Comparison of ENCODE assay signal across 8 mouse cellular contexts in the genomic region with DNA sequence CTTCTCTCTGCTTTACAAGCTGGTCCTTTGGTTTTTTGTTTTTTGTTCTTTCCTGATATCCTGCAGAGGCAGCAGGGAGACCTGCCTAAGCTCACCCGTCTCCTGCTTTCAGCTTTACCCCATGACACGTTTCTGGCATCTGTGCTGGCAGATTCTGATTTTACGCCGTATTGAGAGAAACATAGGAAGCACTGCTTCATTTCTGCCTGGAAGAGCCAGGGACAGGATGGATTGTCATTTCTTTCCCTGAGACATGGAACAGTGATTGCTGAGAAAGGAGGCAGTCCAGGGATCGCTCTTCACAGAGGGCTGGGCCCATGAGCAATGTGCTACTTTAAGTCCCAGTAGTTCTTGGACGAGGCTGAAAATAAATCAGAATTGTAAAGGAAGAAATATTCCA.
DNase-seq lines count a peak whose midpoint lies in the region; ATAC-seq and TF ChIP-seq lines count a peak whose summit lies in the region.

No protein-coding gene starts in this region.

- TF ChIP-seq POLR2A in heart, adult 2 months (IDR thresholded peaks at IDR 0.05; ENCODE audit: insufficient read depth, low read depth, low read length) = no peak
- TF ChIP-seq POLR2A in olfactory bulb, adult 2 months (IDR thresholded peaks at IDR 0.05; ENCODE audit: insufficient read depth, low read depth, low read length) = no peak

- no peak overlapping the region for H3K9ac ChIP-seq in heart, adult 2 months (ENCODE audit: low read depth, low read length)
- no peak overlapping the region for H3K9ac ChIP-seq in lung, embryonic 14.5 days
- no peak overlapping the region for H3K9ac ChIP-seq in hindbrain, postnatal 0 days (replicated peaks; ENCODE audit: low read length)

- no peak overlapping the region for H3K27ac ChIP-seq in heart, adult 2 months
- no peak overlapping the region for H3K27ac ChIP-seq in lung, embryonic 14.5 days (ENCODE audit: low read depth)
- peak overlapping the region; percentile 23 for H3K27ac ChIP-seq in hindbrain, postnatal 0 days
- peak overlapping the region; percentile 39; the same call in 1 of the 2 replicates for H3K27ac ChIP-seq in olfactory bulb, adult 2 months (ENCODE audit: insufficient read depth, low read depth, low read length)

- no peaks in the 10 kb centered on the region for H3K36me3 ChIP-seq in heart, adult 2 months (ENCODE audit: control insufficient read depth, insufficient read depth, low read length)
- H3K36me3 ChIP-seq in lung, embryonic 14.5 days (ENCODE audit: insufficient read depth) = no peaks in the 10 kb centered on the region
- no peaks in the 10 kb centered on the region for H3K36me3 ChIP-seq in hindbrain, postnatal 0 days (ENCODE audit: insufficient read depth, low read length)

- intact Hi-C loops in heart, adult 2 months (cut with DNase I) = no loop called here

- TF ChIP-seq CTCF in heart, adult 2 months (IDR thresholded peaks at IDR 0.05) = no peak
- no peak for TF ChIP-seq CTCF in lung, embryonic 14.5 days (IDR thresholded peaks at IDR 0.05; ENCODE audit: low read depth)
- peak; percentile 17; the same call in 1 of the 2 replicates for TF ChIP-seq CTCF in hindbrain, postnatal 0 days (IDR thresholded peaks at IDR 0.05; ENCODE audit: low read depth)
- no peak for TF ChIP-seq CTCF in olfactory bulb, adult 2 months (IDR thresholded peaks at IDR 0.05; ENCODE audit: insufficient read depth, low read depth, low read length)

- no peaks in the 10 kb centered on the region for H3K27me3 ChIP-seq in heart, adult 2 months (ENCODE audit: control insufficient read depth, insufficient read depth, low read length)
- H3K27me3 ChIP-seq in lung, embryonic 14.5 days (ENCODE audit: insufficient read depth, low read length) = no peaks in the 10 kb centered on the region
- no peaks in the 10 kb centered on the region for H3K27me3 ChIP-seq in hindbrain, postnatal 0 days (ENCODE audit: insufficient read depth, low read length)

- no peaks in the 10 kb centered on the region for H3K4me1 ChIP-seq in heart, adult 2 months (ENCODE audit: control insufficient read depth, insufficient read depth, low read length)
- H3K4me1 ChIP-seq in lung, embryonic 14.5 days (ENCODE audit: insufficient read depth) = no peaks in the 10 kb centered on the region
- no peaks in the 10 kb centered on the region; the same call in 1 of the 2 replicates for H3K4me1 ChIP-seq in hindbrain, postnatal 0 days (ENCODE audit: insufficient read depth, low read length)
- H3K4me1 ChIP-seq in olfactory bulb, adult 2 months (ENCODE audit: control insufficient read depth, insufficient read depth, low read length) = peaks cover 5% of the 10 kb centered on the region; the same call in 1 of the 2 replicates

- no peak for TF ChIP-seq EP300 in heart, adult 2 months (IDR thresholded peaks at IDR 0.05; ENCODE audit: insufficient read depth, low read depth, low read length)

- no peak overlapping the region for H3K4me3 ChIP-seq in heart, adult 2 months
- H3K4me3 ChIP-seq in lung, embryonic 14.5 days (ENCODE audit: low read depth, low read length) = no peak overlapping the region
- no peak overlapping the region for H3K4me3 ChIP-seq in hindbrain, postnatal 0 days (ENCODE audit: low read length)
- H3K4me3 ChIP-seq in olfactory bulb, adult 2 months (ENCODE audit: insufficient read depth, low read depth, low read length) = no peak overlapping the region

- no peaks in the 10 kb centered on the region for H3K79me2 ChIP-seq in heart, adult 2 months (replicated peaks; ENCODE audit: control insufficient read depth, insufficient read depth, low read length)

- peak; percentile 44; the same call in 1 of the 2 replicates for ATAC-seq in lung, embryonic 14.5 days (ENCODE audit: insufficient read depth)
- peak; percentile 43 for ATAC-seq in hindbrain, postnatal 0 days

- DNase-seq in heart, adult 11 months = peak; percentile 88
- DNase-seq in heart, adult 2 months = no peak
- DNase-seq in lung, embryonic 14.5 days = peak; percentile 17
- DNase-seq in lung, postnatal 14 days = no peak
- peak; percentile 59 for DNase-seq in hindbrain, postnatal 0 days (ENCODE audit: low spot score)
- DNase-seq in gastrocnemius, postnatal 10 days = no peak
- DNase-seq in ovary, postnatal 14 days (ENCODE audit: low spot score) = no peak

- WGBS in heart, adult 2 months = 34% methylated on average over 6 of the region's 6 CpGs
- 31% methylated on average over 6 of the region's 6 CpGs for WGBS in lung, embryonic 14.5 days
- 17% methylated on average over 6 of the region's 6 CpGs for WGBS in hindbrain, postnatal 0 days
- WGBS in olfactory bulb, adult 2 months = 16% methylated on average over 6 of the region's 6 CpGs

- no peak overlapping the region for H3K4me2 ChIP-seq in lung, embryonic 14.5 days
- H3K4me2 ChIP-seq in hindbrain, postnatal 0 days (ENCODE audit: low read depth, low read length) = peak overlapping the region; percentile 44

- no peaks in the 10 kb centered on the region for H3K9me3 ChIP-seq in lung, embryonic 14.5 days (ENCODE audit: low read depth, low read length)
- H3K9me3 ChIP-seq in hindbrain, postnatal 0 days (ENCODE audit: low read length) = no peaks in the 10 kb centered on the region

Comparison
In these comparisons a context has a peak if more than half of its experiments do, and no peak if none do; other contexts are left out.
1. DNase-seq: peak in heart, adult 11 months (single experiment), lung, embryonic 14.5 days (single experiment) and hindbrain, postnatal 0 days (single experiment); none in heart, adult 2 months (0 of 2), lung, postnatal 14 days (single experiment), gastrocnemius, postnatal 10 days (single experiment) and ovary, postnatal 14 days (single experiment).
2. H3K27ac ChIP-seq: peak in hindbrain, postnatal 0 days (single experiment) and olfactory bulb, adult 2 months (single experiment); none in heart, adult 2 months (single experiment) and lung, embryonic 14.5 days (single experiment).